Comparison of ENCODE assay signal across 15 mouse cellular contexts in genomic region chr13:86336471-86336870, GRCm38 (mm10).
"Had no signal": no experiment of that assay in that cellular context is flagged by ENCODE, and none has a peak within 500 bp of the region (broad histone marks: within the 10 kb centered on the region; RNA-seq: fewer than 3 reads in every experiment).

No protein-coding gene starts in this region.

- H3K9ac ChIP-seq: neural tube, embryonic 15.5 days; stomach, embryonic 15.5 days had no signal

- H3K36me3 ChIP-seq: neural tube, embryonic 15.5 days; stomach, embryonic 15.5 days had no signal

- H3K4me1 ChIP-seq: neural tube, embryonic 15.5 days; stomach, embryonic 15.5 days had no signal

- H3K9me3 ChIP-seq: neural tube, embryonic 15.5 days; stomach, embryonic 15.5 days had no signal

- H3K27ac ChIP-seq: neural tube, embryonic 15.5 days; stomach, embryonic 15.5 days; stomach, postnatal 0 days had no signal

- H3K4me2 ChIP-seq: neural tube, embryonic 15.5 days; stomach, embryonic 15.5 days had no signal

- H3K4me3 ChIP-seq: neural tube, embryonic 15.5 days; stomach, embryonic 15.5 days had no signal

- H3K27me3 ChIP-seq: neural tube, embryonic 15.5 days; stomach, embryonic 15.5 days had no signal

- DNase-seq: retina, postnatal 1 day; right cerebral cortex, adult 18-20 months; right cerebral cortex, postnatal 14 days; right cerebral cortex, postnatal 25 days; right cerebral cortex, postnatal 4 days; spleen, adult 18-20 months; thymus, adult 18-20 months; thymus, adult 2 months; thymus, postnatal 14 days; thymus, postnatal 25 days; thymus, postnatal 36 days; thymus, postnatal 4 days had no signal
